Mouse (Mus musculus): ENCODE data around the gene Top1.

The Top1 gene

GRCm38 (mm10) chr2:160645614-160646137 is at the start of gene Top1:
Gene Top1 (plus strand): TSS chr2:160645888.
- DNase-seq (ENCODE audit: low spot score), result peak; percentile 100

GRCm38 (mm10) chr2:160597582-160598281 is 48.0 kb upstream of the Top1 start:
- DNase-seq (ENCODE audit: low spot score), result peak; percentile 89

- DNase-seq (ENCODE audit: low spot score), result peak; percentile 74
These were observed 43.9 kb upstream of the Top1 start for GRCm38 (mm10) chr2:160601805-160602204.

GRCm38 (mm10) chr2:160603154-160603933 is 42.3 kb upstream of the Top1 start:
- DNase-seq (ENCODE audit: low spot score), result no peak

- DNase-seq (ENCODE audit: low spot score), result no peak
These were observed 35.7 kb upstream of the Top1 start for GRCm38 (mm10) chr2:160610012-160610411.

GRCm38 (mm10) chr2:160613186-160613919 is 32.3 kb upstream of the Top1 start:
- DNase-seq (ENCODE audit: low spot score), result no peak

- DNase-seq (ENCODE audit: low spot score), result no peak
These were observed 27.9 kb upstream of the Top1 start for GRCm38 (mm10) chr2:160617741-160618140.

GRCm38 (mm10) chr2:160618619-160619220 is 27.0 kb upstream of the Top1 start:
- no peak for DNase-seq (ENCODE audit: low spot score)

- DNase-seq (ENCODE audit: low spot score), result no peak
These were observed 26.4 kb upstream of the Top1 start for GRCm38 (mm10) chr2:160619300-160619699.

GRCm38 (mm10) chr2:160619831-160620230 is 25.9 kb upstream of the Top1 start:
- peak; percentile 56 for DNase-seq (ENCODE audit: low spot score)

- DNase-seq (ENCODE audit: low spot score), result no peak
These were observed 25.3 kb upstream of the Top1 start for GRCm38 (mm10) chr2:160620279-160620963.

- no peak for DNase-seq (ENCODE audit: low spot score)
These were observed 24.7 kb upstream of the Top1 start for GRCm38 (mm10) chr2:160621001-160621448.

- DNase-seq (ENCODE audit: low spot score), result no peak
These were observed 24.0 kb upstream of the Top1 start for GRCm38 (mm10) chr2:160621661-160622211.

GRCm38 (mm10) chr2:160622646-160623045 is 23.0 kb upstream of the Top1 start:
- no peak for DNase-seq (ENCODE audit: low spot score)

- DNase-seq (ENCODE audit: low spot score), result no peak
These were observed 21.9 kb upstream of the Top1 start for GRCm38 (mm10) chr2:160623745-160624144.

GRCm38 (mm10) chr2:160627207-160628025 is 18.3 kb upstream of the Top1 start:
- no peak for DNase-seq (ENCODE audit: low spot score)

GRCm38 (mm10) chr2:160628055-160628454 is 17.6 kb upstream of the Top1 start:
- no peak for DNase-seq (ENCODE audit: low spot score)

- no peak for DNase-seq (ENCODE audit: low spot score)
These were observed 16.8 kb upstream of the Top1 start for GRCm38 (mm10) chr2:160628666-160629527.

GRCm38 (mm10) chr2:160629528-160629830 is 16.2 kb upstream of the Top1 start:
- DNase-seq (ENCODE audit: low spot score), result no peak

Measured in retina, embryonic 14.5 days (tissue).